Mouse (Mus musculus) neural tube, embryonic 13.5 days (tissue): ENCODE measurements around the gene Osbpl7. TPM values are rescaled to one million over a fixed set of nuclear protein-coding genes. Genes with fewer than 3 reads are reported as not detected.

Experiments used
- ATAC-seq: fragments of 200-750 bp; cut with Nextera tagmentation; 2 replicates; pipeline ENCODE4 v1.8.0; 2017; ENCODE audit warnings: low read depth, mild to moderate bottlenecking, moderate TSS enrichment, moderate library complexity
- H3K27ac ChIP-seq: fragments of 300-500 bp; sonication (generic); replicated peaks from 2 replicates; pipeline ENCODE4 v1.5.1; 2015; ENCODE audit warnings: moderate library complexity, mild to moderate bottlenecking, inconsistent platforms
- H3K27me3 ChIP-seq: fragments of 300-500 bp; sonication (generic); 2 replicates; pipeline ENCODE4 v1.6.1; 2015; ENCODE audit warnings: mild to moderate bottlenecking, inconsistent platforms
- H3K36me3 ChIP-seq: fragments of 300-500 bp; sonication (generic); 2 replicates; pipeline ENCODE4 v1.6.1; 2015; ENCODE audit warnings: mild to moderate bottlenecking, inconsistent platforms
- H3K4me1 ChIP-seq: fragments of 300-500 bp; sonication (generic); replicated peaks from 2 replicates; pipeline ENCODE4 v1.6.1; 2015; ENCODE audit warnings: inconsistent platforms
- H3K4me2 ChIP-seq: fragments of 300-500 bp; sonication (generic); 2 replicates; pipeline ENCODE4 v1.6.1; 2015; ENCODE audit warnings: inconsistent platforms, mild to moderate bottlenecking, moderate library complexity
- H3K4me3 ChIP-seq: fragments of 300-500 bp; sonication (generic); 2 replicates; pipeline ENCODE4 v1.5.1; 2015; ENCODE audit warnings: mild to moderate bottlenecking, inconsistent platforms
- H3K9ac ChIP-seq: fragments of 300-500 bp; sonication (generic); 2 replicates; pipeline ENCODE4 v1.6.1; 2015; ENCODE audit warnings: moderate library complexity, mild to moderate bottlenecking, inconsistent platforms
- H3K9me3 ChIP-seq: fragments of 300-500 bp; sonication (generic); 2 replicates; pipeline ENCODE4 v1.6.1; 2016; ENCODE audit warnings: inconsistent platforms
- WGBS: fragments of 180-500 bp; shearing (Covaris S2); methylation state at CpG from one replicate; pipeline ENCODE4 v1.1.7; 2015; 5-methylcytosine and 5-hydroxymethylcytosine counted together
- polyA plus RNA-seq: library from polyadenylated mRNA; unstranded; fragments of >200 nt; fragmentation: Nextera tagmentation; extraction: Ambion mirVana; gene quantifications from 2 replicates; pipeline ENCODE4 v1.2.1, GENCODE M21; 2015

Osbpl7 gene
- polyA plus RNA-seq, 1 experiment from 2014 or later, result 11.0 TPM

- Histone ChIP-seq H3K27ac (no peak overlapping the region), H3K9me3 (no peaks in the 10 kb centered on the region), H3K4me1 (no peaks in the 10 kb centered on the region), H3K36me3 (peaks cover 33% of the 10 kb centered on the region), H3K4me2 (no peak overlapping the region), H3K27me3 (no peaks in the 10 kb centered on the region), H3K4me3 (no peak overlapping the region), H3K9ac (no peak overlapping the region)
- ATAC-seq, result no peak
- 88% methylated on average over 2 of the region's 2 CpGs for WGBS
Measured at GRCm38 (mm10) chr11:97069770-97070169, 19.3 kb downstream of the Osbpl7 start.

GRCm38 (mm10) chr11:97071129-97071528, 20.7 kb downstream of the Osbpl7 start:
- no peak overlapping the region for H3K9ac ChIP-seq
- no peak for ATAC-seq
- H3K36me3 ChIP-seq, result peaks cover 26% of the 10 kb centered on the region
- H3K27ac ChIP-seq, result no peak overlapping the region
- no peak overlapping the region for H3K4me3 ChIP-seq
- H3K4me2 ChIP-seq, result no peak overlapping the region
- H3K9me3 ChIP-seq, result no peaks in the 10 kb centered on the region
- H3K4me1 ChIP-seq, result no peaks in the 10 kb centered on the region
- no peaks in the 10 kb centered on the region for H3K27me3 ChIP-seq
- 63% methylated on average over 1 of the region's 1 CpGs for WGBS

DNA sequence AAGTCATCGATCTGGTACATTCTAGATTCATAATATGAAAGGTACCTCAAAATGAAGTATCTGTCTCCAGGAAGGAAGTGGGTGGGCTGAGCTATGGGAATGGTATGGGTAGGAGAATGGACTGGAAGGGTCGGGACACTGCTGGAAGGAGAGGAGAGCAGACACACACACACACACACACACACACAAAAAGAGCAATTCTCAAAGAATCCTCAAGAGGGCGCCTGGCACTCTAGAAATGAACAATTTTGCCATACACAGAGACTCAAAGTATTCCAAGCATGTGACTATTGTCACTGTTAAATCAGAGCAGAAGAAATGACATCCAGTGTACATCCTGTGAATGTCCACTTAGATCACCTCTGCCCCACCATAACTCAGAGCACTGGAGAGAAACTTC, 22.1 kb downstream of the Osbpl7 start:
- H3K36me3 ChIP-seq, result peaks cover 14% of the 10 kb centered on the region
- H3K9ac ChIP-seq, result no peak overlapping the region
- no peak overlapping the region for H3K4me3 ChIP-seq
- 31% methylated on average over 3 of the region's 3 CpGs for WGBS
- no peak overlapping the region for H3K27ac ChIP-seq
- peak; percentile 43 for ATAC-seq
- H3K27me3 ChIP-seq, result no peaks in the 10 kb centered on the region
- H3K4me1 ChIP-seq, result no peaks in the 10 kb centered on the region
- no peaks in the 10 kb centered on the region for H3K9me3 ChIP-seq
- H3K4me2 ChIP-seq, result no peak overlapping the region

DNA sequence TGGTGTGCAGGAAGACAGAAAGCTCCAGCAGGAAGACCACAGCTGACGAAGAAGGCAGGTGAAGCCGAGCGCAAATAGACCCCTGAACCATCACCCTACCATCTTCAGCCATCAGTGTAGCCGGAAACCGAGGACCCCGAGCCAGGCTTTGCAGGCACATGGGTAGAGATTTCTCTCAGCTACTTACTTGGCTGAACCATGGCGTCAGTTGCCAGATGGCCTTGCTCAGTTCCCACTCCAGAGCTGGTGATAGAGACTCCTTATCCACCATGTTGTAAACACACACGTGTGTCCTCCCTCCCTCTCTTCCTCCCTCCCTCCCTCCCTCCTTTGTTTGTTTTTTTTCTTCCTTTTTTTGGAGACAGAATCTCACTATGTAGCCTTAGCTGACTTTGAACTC, 23.8 kb downstream of the Osbpl7 start:
- Histone ChIP-seq H3K9ac (no peak overlapping the region), H3K4me2 (no peak overlapping the region), H3K27me3 (no peaks in the 10 kb centered on the region), H3K27ac (no peak overlapping the region), H3K9me3 (no peaks in the 10 kb centered on the region), H3K4me1 (no peaks in the 10 kb centered on the region), H3K36me3 (no peaks in the 10 kb centered on the region), H3K4me3 (no peak overlapping the region)
- WGBS, result 79% methylated on average over 8 of the region's 8 CpGs
- ATAC-seq, result no peak

DNA sequence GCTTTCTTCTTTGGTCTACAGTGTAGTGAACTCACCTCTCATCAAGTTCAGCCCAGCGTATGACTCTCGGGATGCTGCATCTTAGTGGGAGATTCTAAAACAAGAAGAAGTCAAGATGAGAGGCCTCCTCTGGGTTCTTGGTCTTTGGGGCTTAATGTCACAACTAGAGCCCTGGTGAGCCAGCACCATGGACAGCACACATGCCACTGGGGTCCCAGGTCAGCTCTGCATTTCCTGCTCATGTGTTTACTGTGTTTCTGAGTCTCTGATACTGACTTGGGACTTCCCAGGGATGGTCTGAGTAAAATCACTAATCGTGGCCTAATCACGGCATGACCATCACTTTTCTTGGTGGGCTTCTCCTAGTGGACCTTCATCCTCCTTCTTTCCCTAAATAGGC, 28.3 kb downstream of the Osbpl7 start:
- Histone ChIP-seq H3K9me3 (no peaks in the 10 kb centered on the region), H3K9ac (no peak overlapping the region), H3K27me3 (no peaks in the 10 kb centered on the region; the same call in 1 of the 2 replicates), H3K4me3 (no peak overlapping the region), H3K27ac (no peak overlapping the region), H3K4me1 (peaks cover 5% of the 10 kb centered on the region; the same call in 1 of the 2 replicates), H3K4me2 (no peak overlapping the region), H3K36me3 (no peaks in the 10 kb centered on the region)
- 62% methylated on average over 4 of the region's 4 CpGs for WGBS
- no peak for ATAC-seq

DNA sequence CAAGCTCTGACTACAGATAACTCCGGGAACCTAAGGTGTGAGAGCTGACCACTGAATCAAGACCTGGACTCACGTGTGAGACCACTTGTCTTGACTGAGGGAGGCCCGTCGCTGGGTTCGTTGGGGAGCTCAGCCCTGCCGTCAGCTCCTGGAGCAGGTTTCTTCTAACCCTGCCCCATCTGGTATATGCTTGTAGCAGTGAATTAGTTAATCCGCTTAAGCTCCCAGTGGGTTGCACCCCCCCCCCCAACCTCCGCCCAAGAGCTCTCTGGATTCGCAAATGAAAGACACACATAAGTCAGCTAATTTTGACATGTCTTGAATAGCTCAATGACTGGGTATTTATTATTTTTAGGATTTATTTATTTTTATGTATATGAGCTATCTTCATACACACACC, 29.9 kb downstream of the Osbpl7 start:
- Histone ChIP-seq H3K36me3 (no peaks in the 10 kb centered on the region), H3K9me3 (no peaks in the 10 kb centered on the region), H3K4me3 (no peak overlapping the region), H3K9ac (no peak overlapping the region), H3K27me3 (no peaks in the 10 kb centered on the region; the same call in 1 of the 2 replicates), H3K4me1 (peaks cover 12% of the 10 kb centered on the region; the same call in 1 of the 2 replicates), H3K27ac (no peak overlapping the region), H3K4me2 (no peak overlapping the region)
- no peak for ATAC-seq
- WGBS, result 53% methylated on average over 9 of the region's 9 CpGs

GRCm38 (mm10) chr11:97082977-97083376, 32.5 kb downstream of the Osbpl7 start:
- Histone ChIP-seq H3K36me3 (no peaks in the 10 kb centered on the region), H3K27me3 (no peaks in the 10 kb centered on the region; the same call in 1 of the 2 replicates), H3K4me2 (no peak overlapping the region), H3K27ac (no peak overlapping the region), H3K4me3 (no peak overlapping the region), H3K4me1 (peaks cover 12% of the 10 kb centered on the region; the same call in 1 of the 2 replicates), H3K9me3 (no peaks in the 10 kb centered on the region), H3K9ac (no peak overlapping the region)
- ATAC-seq, result no peak
- 41% methylated on average over 11 of the region's 11 CpGs for WGBS

DNA sequence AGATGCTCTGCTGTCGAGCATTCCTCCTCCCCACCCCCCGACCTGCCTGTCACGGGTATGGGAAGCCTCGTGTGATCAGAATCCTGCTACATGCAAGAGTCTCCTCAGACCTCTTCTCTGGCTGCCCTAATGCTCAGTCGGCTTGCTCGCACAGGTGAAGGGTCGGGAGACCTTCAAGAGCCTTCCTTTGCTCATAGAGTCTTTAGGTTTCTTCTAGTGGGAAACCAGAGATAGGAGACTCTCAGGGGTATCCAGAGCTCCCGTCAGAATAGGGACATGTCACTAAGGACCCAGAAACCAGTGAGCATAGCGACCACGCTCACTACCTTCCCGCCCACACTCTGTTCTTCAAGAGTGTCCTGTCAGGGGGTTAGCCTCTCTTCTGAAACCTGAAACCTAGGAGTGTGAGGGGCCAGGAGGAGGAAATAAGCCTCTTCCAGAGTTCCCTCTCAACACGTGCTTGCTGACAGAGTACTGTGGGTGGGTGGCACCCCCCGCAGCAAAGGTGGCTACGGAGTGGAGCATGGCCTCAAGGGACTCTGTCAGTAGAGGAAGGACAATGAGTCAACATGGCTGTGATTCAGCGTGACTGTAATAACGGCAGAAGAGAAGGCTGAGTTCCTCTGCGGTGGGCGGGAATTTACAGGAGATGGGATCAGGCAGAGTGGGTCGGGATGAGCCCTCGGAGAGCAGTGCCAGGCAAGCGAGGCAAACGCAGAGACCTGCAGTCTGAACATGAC, 33.1 kb downstream of the Osbpl7 start:
- Histone ChIP-seq H3K36me3 (no peaks in the 10 kb centered on the region), H3K27me3 (no peaks in the 10 kb centered on the region; the same call in 1 of the 2 replicates), H3K4me2 (peak overlapping the region; percentile 31), H3K9me3 (peaks cover 2% of the 10 kb centered on the region; the same call in 1 of the 2 replicates), H3K4me1 (peaks cover 12% of the 10 kb centered on the region; the same call in 1 of the 2 replicates), H3K27ac (0 out of 2 replicates have a peak overlapping the region, but pooled peaks have one; percentile 2), H3K9ac (peak overlapping the region; percentile 1; the same call in 1 of the 2 replicates), H3K4me3 (no peak overlapping the region)
- ATAC-seq, result no peak
- 38% methylated on average over 22 of the region's 22 CpGs for WGBS

DNA sequence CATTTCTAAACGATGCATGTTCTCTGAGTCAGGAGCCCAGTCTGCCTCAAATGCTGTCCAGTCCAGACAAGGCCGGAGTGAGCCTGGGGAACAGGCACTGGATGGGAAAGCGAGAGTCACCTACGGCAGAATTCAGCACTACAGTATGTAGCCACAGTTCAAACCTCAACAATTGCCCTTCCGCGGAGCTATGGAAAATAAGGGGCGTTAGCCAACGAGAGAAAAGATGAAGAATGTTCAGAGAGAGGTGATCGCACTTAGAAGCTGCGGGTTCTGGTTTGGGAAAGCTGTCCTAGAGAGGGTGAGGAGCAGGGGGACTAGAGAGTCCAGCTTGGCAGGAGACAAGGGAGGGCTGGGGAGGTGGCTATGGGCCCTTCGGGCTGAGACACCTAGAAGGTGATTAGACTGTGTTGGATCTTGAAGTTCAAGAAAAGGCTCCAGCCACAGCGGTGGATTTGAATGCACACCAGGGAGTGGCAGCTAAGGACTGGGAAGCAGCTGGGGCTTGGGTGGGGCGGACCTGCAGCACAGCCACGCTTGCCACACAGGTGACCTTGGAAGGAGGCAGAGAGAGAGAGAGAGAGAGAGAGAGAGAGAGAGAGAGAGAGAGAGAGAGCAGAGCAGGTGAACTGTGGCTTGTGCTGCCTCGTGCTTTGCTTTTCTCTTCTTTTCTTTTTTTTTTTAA, 34.5 kb downstream of the Osbpl7 start:
- Histone ChIP-seq H3K9ac (no peak overlapping the region), H3K9me3 (peaks cover 5% of the 10 kb centered on the region; the same call in 1 of the 2 replicates), H3K4me3 (no peak overlapping the region), H3K27me3 (no peaks in the 10 kb centered on the region; the same call in 1 of the 2 replicates), H3K4me1 (peaks cover 12% of the 10 kb centered on the region; the same call in 1 of the 2 replicates), H3K4me2 (no peak overlapping the region), H3K27ac (no peak overlapping the region), H3K36me3 (no peaks in the 10 kb centered on the region)
- no peak for ATAC-seq
- WGBS, result 90% methylated on average over 14 of the region's 15 CpGs

DNA sequence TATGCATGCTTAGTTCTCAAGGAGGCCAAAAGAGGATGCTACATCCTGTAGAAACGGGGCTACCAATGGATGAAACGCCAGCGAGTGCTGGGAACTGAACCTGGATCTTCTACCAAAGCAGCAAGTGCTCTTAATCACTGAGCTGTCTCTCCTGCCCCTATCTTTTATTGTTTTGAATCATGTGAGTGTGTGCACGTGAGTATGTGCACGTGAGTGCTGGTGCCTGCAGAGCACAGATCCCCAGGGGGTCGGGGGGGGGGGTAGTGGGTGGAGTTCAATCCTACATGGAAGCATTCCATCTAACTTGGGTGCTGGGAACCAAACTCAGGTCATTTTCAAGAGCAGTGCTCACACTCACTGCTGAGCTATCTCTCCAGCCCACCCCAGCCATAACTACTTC, 35.9 kb downstream of the Osbpl7 start:
- H3K27me3 ChIP-seq, result no peaks in the 10 kb centered on the region; the same call in 1 of the 2 replicates
- peaks cover 12% of the 10 kb centered on the region; the same call in 1 of the 2 replicates for H3K4me1 ChIP-seq
- no peak overlapping the region for H3K9ac ChIP-seq
- no peak overlapping the region for H3K4me2 ChIP-seq
- peaks cover 5% of the 10 kb centered on the region; the same call in 1 of the 2 replicates for H3K9me3 ChIP-seq
- ATAC-seq, result no peak
- H3K36me3 ChIP-seq, result no peaks in the 10 kb centered on the region
- WGBS, result 79% methylated on average over 6 of the region's 6 CpGs
- H3K27ac ChIP-seq, result no peak overlapping the region
- no peak overlapping the region for H3K4me3 ChIP-seq

GRCm38 (mm10) chr11:97094600-97094999, 44.2 kb downstream of the Osbpl7 start:
- Histone ChIP-seq H3K4me3 (no peak overlapping the region), H3K9ac (no peak overlapping the region), H3K27me3 (peaks cover 34% of the 10 kb centered on the region), H3K27ac (no peak overlapping the region), H3K4me1 (no peaks in the 10 kb centered on the region), H3K4me2 (no peak overlapping the region), H3K9me3 (no peaks in the 10 kb centered on the region), H3K36me3 (no peaks in the 10 kb centered on the region)
- WGBS, result 60% methylated on average over 2 of the region's 2 CpGs
- no peak for ATAC-seq

DNA sequence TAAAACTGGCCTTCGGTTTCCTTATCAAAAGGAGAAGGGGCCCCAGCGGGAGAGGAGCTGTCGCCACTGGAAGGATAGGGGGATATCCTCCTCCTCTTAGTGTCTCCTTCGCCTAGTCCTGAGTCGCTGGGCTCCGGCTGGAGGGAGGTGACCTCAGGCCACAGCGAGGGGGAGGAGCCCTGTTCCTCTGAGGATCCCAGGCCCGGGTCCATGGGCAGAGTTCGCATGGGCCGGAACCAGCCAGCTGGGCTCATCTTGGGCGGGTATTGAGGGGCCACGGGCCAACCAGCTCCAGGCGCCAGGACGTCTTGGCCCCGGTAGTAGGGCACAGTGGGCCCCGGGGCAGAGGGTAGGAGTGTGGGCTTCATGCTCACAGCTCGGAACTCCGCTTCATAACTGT, 48.4 kb downstream of the Osbpl7 start:
- Histone ChIP-seq H3K36me3 (no peaks in the 10 kb centered on the region), H3K27me3 (peaks cover 46% of the 10 kb centered on the region), H3K9ac (no peak overlapping the region), H3K27ac (no peak overlapping the region), H3K4me1 (no peaks in the 10 kb centered on the region), H3K9me3 (no peaks in the 10 kb centered on the region), H3K4me2 (no peak overlapping the region), H3K4me3 (no peak overlapping the region)
- no peak for ATAC-seq
- 30% methylated on average over 18 of the region's 18 CpGs for WGBS
